Mouse (Mus musculus): ENCODE results near the gene Tmem30a.

- no peak for TF ChIP-seq POLR2A (IDR thresholded peaks at IDR 0.05; ENCODE audit: borderline replicate concordance, extremely low read depth, low read depth, low read length)
- no peak for TF ChIP-seq CTCF (IDR thresholded peaks at IDR 0.05; ENCODE audit: insufficient read depth, low read length)
Observed at GRCm38 (mm10) chr9:79745036-79745435, 48.3 kb downstream of the Tmem30a start.

Measured in lung, adult 2 months (tissue).